Mouse (Mus musculus) liver, embryonic 13.5 days (tissue): ENCODE results near the gene Hoxb7. TPM values are rescaled to one million over a fixed set of nuclear protein-coding genes. Genes with fewer than 3 reads are reported as not detected.
A peak's percentile ranks its signal among the peaks of the same experiment; 100 is the strongest.

Source experiments
- ATAC-seq: fragments of 200-750 bp; cut with Nextera tagmentation; 2 replicates; pipeline ENCODE4 v1.8.0; 2017; ENCODE audit warnings: low read depth, mild to moderate bottlenecking, moderate number of reproducible peaks, moderate library complexity
- DNase-seq: peaks from one replicate; pipeline ENCODE4 v3.0.0; 2022
- H3K27ac ChIP-seq: fragments of 300-500 bp; sonication (generic); 2 replicates; pipeline ENCODE4 v1.5.1; 2015; ENCODE audit warnings: moderate library complexity, mild to moderate bottlenecking, inconsistent platforms
- H3K27me3 ChIP-seq: fragments of 300-500 bp; sonication (generic); 2 replicates; pipeline ENCODE4 v1.6.1; 2015; ENCODE audit warnings: mild to moderate bottlenecking, inconsistent platforms
- H3K36me3 ChIP-seq: fragments of 300-500 bp; sonication (generic); 2 replicates; pipeline ENCODE4 v1.6.1; 2015; ENCODE audit warnings: mild to moderate bottlenecking, inconsistent platforms
- H3K4me1 ChIP-seq: fragments of 300-500 bp; sonication (generic); replicated peaks from 2 replicates; pipeline ENCODE4 v1.6.1; 2015; ENCODE audit warnings: inconsistent platforms
- H3K4me2 ChIP-seq: fragments of 300-500 bp; sonication (generic); 2 replicates; pipeline ENCODE4 v1.6.1; 2015; ENCODE audit warnings: inconsistent platforms, mild to moderate bottlenecking, moderate library complexity
- H3K4me3 ChIP-seq: fragments of 300-500 bp; sonication (generic); replicated peaks from 2 replicates; pipeline ENCODE4 v1.5.1; 2015; ENCODE audit warnings: mild to moderate bottlenecking, inconsistent platforms
- H3K9ac ChIP-seq: fragments of 300-500 bp; sonication (generic); 2 replicates; pipeline ENCODE4 v1.6.1; 2015; ENCODE audit warnings: mild to moderate bottlenecking, inconsistent platforms
- H3K9me3 ChIP-seq: fragments of 300-500 bp; sonication (generic); replicated peaks from 2 replicates; pipeline ENCODE4 v1.6.1; 2016; ENCODE audit warnings: inconsistent platforms
- WGBS: fragments of 180-500 bp; shearing (Covaris S2); methylation state at CpG from one replicate; pipeline ENCODE4 v1.1.7; 2015; ENCODE audit not compliant: insufficient replicate concordance; 5-methylcytosine and 5-hydroxymethylcytosine counted together
- polyA plus RNA-seq: library from polyadenylated mRNA; unstranded; fragments of >200 nt; fragmentation: Nextera tagmentation; extraction: Ambion mirVana; gene quantifications from 2 replicates; pipeline ENCODE4 v1.2.1, GENCODE M21; 2015

Hoxb7 gene
- polyA plus RNA-seq, 1 experiment from 2014 or later = 0.32 TPM

- Histone ChIP-seq H3K9me3 (no peaks in the 10 kb centered on the region), H3K4me3 (no peak overlapping the region), H3K36me3 (no peaks in the 10 kb centered on the region), H3K4me2 (no peak overlapping the region), H3K27me3 (peaks cover 99% of the 10 kb centered on the region), H3K27ac (no peak overlapping the region), H3K9ac (no peak overlapping the region), H3K4me1 (no peaks in the 10 kb centered on the region)
- ATAC-seq (no peak), DNase-seq (no peak)
- 5% methylated on average over 23 of the region's 23 CpGs for WGBS
Observed at GRCm38 (mm10) chr11:96260310-96260970, 26.0 kb upstream of the Hoxb7 start.

- ATAC-seq = no peak
- Histone ChIP-seq H3K36me3 (no peaks in the 10 kb centered on the region), H3K4me2 (no peak overlapping the region), H3K9me3 (no peaks in the 10 kb centered on the region), H3K4me1 (no peaks in the 10 kb centered on the region), H3K27me3 (peaks cover 99% of the 10 kb centered on the region), H3K9ac (no peak overlapping the region), H3K4me3 (no peak overlapping the region), H3K27ac (no peak overlapping the region)
- 3% methylated on average over 24 of the region's 24 CpGs for WGBS
- peak; percentile 13 for DNase-seq
Observed at GRCm38 (mm10) chr11:96261323-96261890, 25.0 kb upstream of the Hoxb7 start.

- Histone ChIP-seq H3K4me3 (no peak overlapping the region), H3K27me3 (peaks cover 99% of the 10 kb centered on the region), H3K36me3 (no peaks in the 10 kb centered on the region), H3K9me3 (no peaks in the 10 kb centered on the region), H3K4me1 (no peaks in the 10 kb centered on the region), H3K27ac (no peak overlapping the region), H3K4me2 (no peak overlapping the region), H3K9ac (no peak overlapping the region)
- 13% methylated on average over 6 of the region's 6 CpGs for WGBS
- DNase-seq = no peak
- no peak for ATAC-seq
Observed at GRCm38 (mm10) chr11:96262262-96262830, 24.1 kb upstream of the Hoxb7 start.

GRCm38 (mm10) chr11:96263636-96264389 is 22.6 kb upstream of the Hoxb7 start:
- no peak for DNase-seq
- H3K9me3 ChIP-seq = no peaks in the 10 kb centered on the region

GRCm38 (mm10) chr11:96264390-96265020 is 21.9 kb upstream of the Hoxb7 start:
- WGBS = 19% methylated on average over 8 of the region's 8 CpGs
- ATAC-seq = no peak
- no peaks in the 10 kb centered on the region for H3K9me3 ChIP-seq

More at GRCm38 (mm10) chr11:96263636-96264389, 22.6 kb upstream of the Hoxb7 start:
- Histone ChIP-seq H3K4me2 (no peak overlapping the region), H3K27ac (no peak overlapping the region), H3K4me3 (no peak overlapping the region), H3K9ac (no peak overlapping the region), H3K36me3 (no peaks in the 10 kb centered on the region), H3K27me3 (peaks cover 98% of the 10 kb centered on the region), H3K4me1 (no peaks in the 10 kb centered on the region)
- WGBS = 4% methylated on average over 33 of the region's 33 CpGs
- ATAC-seq = no peak

GRCm38 (mm10) chr11:96265954-96266353 is 20.5 kb upstream of the Hoxb7 start:
- no peak overlapping the region for H3K27ac ChIP-seq
- H3K4me3 ChIP-seq = no peak overlapping the region
- no peaks in the 10 kb centered on the region for H3K9me3 ChIP-seq
- DNase-seq (no peak), ATAC-seq (no peak)
- peaks cover 98% of the 10 kb centered on the region for H3K27me3 ChIP-seq
- no peak overlapping the region for H3K9ac ChIP-seq
- H3K36me3 ChIP-seq = no peaks in the 10 kb centered on the region
- 5% methylated on average over 7 of the region's 7 CpGs for WGBS
- H3K4me2 ChIP-seq = no peak overlapping the region
- H3K4me1 ChIP-seq = 0 out of 2 replicates have a peak, but pooled peaks cover 2% of the 10 kb centered on the region

More at GRCm38 (mm10) chr11:96264390-96265020, 21.9 kb upstream of the Hoxb7 start:
- no peak overlapping the region for H3K9ac ChIP-seq
- DNase-seq = no peak
- H3K27me3 ChIP-seq = peaks cover 98% of the 10 kb centered on the region
- no peaks in the 10 kb centered on the region for H3K36me3 ChIP-seq
- H3K27ac ChIP-seq = no peak overlapping the region
- H3K4me3 ChIP-seq = no peak overlapping the region
- H3K4me1 ChIP-seq = no peaks in the 10 kb centered on the region
- no peak overlapping the region for H3K4me2 ChIP-seq

GRCm38 (mm10) chr11:96267021-96267920 is 19.2 kb upstream of the Hoxb7 start:
- Histone ChIP-seq H3K4me1 (peaks cover 6% of the 10 kb centered on the region; the same call in 1 of the 2 replicates), H3K36me3 (no peaks in the 10 kb centered on the region), H3K27ac (no peak overlapping the region), H3K9me3 (no peaks in the 10 kb centered on the region), H3K4me2 (no peak overlapping the region), H3K9ac (no peak overlapping the region), H3K27me3 (peaks cover 98% of the 10 kb centered on the region), H3K4me3 (no peak overlapping the region)
- ATAC-seq (no peak), DNase-seq (no peak)
- WGBS = 28% methylated on average over 7 of the region's 7 CpGs

GRCm38 (mm10) chr11:96268031-96268745 is 18.2 kb upstream of the Hoxb7 start:
- Histone ChIP-seq H3K4me1 (peaks cover 6% of the 10 kb centered on the region; the same call in 1 of the 2 replicates), H3K4me3 (no peak overlapping the region), H3K27me3 (peaks cover 98% of the 10 kb centered on the region), H3K9ac (no peak overlapping the region), H3K9me3 (no peaks in the 10 kb centered on the region), H3K36me3 (no peaks in the 10 kb centered on the region), H3K27ac (no peak overlapping the region), H3K4me2 (no peak overlapping the region)
- ATAC-seq (no peak), DNase-seq (no peak)
- 10% methylated on average over 1 of the region's 1 CpGs for whole genome bisulfite sequencing

GRCm38 (mm10) chr11:96269869-96270268 is 16.6 kb upstream of the Hoxb7 start:
- Histone ChIP-seq H3K9me3 (no peaks in the 10 kb centered on the region), H3K4me3 (no peak overlapping the region), H3K27me3 (peaks cover 98% of the 10 kb centered on the region), H3K4me2 (no peak overlapping the region), H3K9ac (no peak overlapping the region), H3K27ac (no peak overlapping the region), H3K36me3 (no peaks in the 10 kb centered on the region), H3K4me1 (peaks cover 6% of the 10 kb centered on the region; the same call in 1 of the 2 replicates)
- DNase-seq (no peak), ATAC-seq (no peak)
- WGBS = 4% methylated on average over 19 of the region's 19 CpGs
